Mouse (Mus musculus): ENCODE data around the gene Fnip1. TPM values are rescaled to one million over a fixed set of nuclear protein-coding genes. Genes with fewer than 3 reads are reported as not detected.

Gene Fnip1
- 10 to 100 TPM in 1 of 2 experiments, 1 to 10 TPM in 1; 7.1 to 12.1 TPM for polyA plus RNA-seq (2017; shearing (Covaris generic))

GRCm38 (mm10) chr11:54437823-54438337 lies at the start of gene Fnip1:
Gene Fnip1, plus strand, starts transcription at chr11:54438199.

GRCm38 (mm10) chr11:54522529-54523430 lies 84.8 kb downstream of the Fnip1 start, which contains the start of gene Rapgef6:
Gene Rapgef6, plus strand, starts transcription at chr11:54522847.

Other genes with a start within 250 kb of the Fnip1 start
- under 1 TPM; 0.59 to 0.75 TPM for gene Csf2, start 188.5 kb upstream of the Fnip1 start, polyA plus RNA-seq (2017; shearing (Covaris generic))
- gene Il3, start 170.9 kb upstream of the Fnip1 start, polyA plus RNA-seq (2017; shearing (Covaris generic)) = not detected
- gene Acsl6, start 134.4 kb upstream of the Fnip1 start, polyA plus RNA-seq (2017; shearing (Covaris generic)) = not detected
- not detected for gene Meikin, start 67.5 kb upstream of the Fnip1 start, polyA plus RNA-seq (2017; shearing (Covaris generic))
- 100 to 1,000 TPM; 222 to 254 TPM for gene Rapgef6, start 84.6 kb downstream of the Fnip1 start, polyA plus RNA-seq (2017; shearing (Covaris generic))